Mouse (Mus musculus): ENCODE results near the gene Zdhhc21.

GRCm38 (mm10) chr4:82856986-82857385 is 2.8 kb downstream of the Zdhhc21 start:
- no peak for TF ChIP-seq TAL1 (IDR thresholded peaks at IDR 0.05; ENCODE audit: low read length)
- TF ChIP-seq GATA1 (IDR thresholded peaks at IDR 0.05; ENCODE audit: low read length) = no peak
